Mouse (Mus musculus) Muller cell, postnatal 12 days (primary cell): ENCODE results near the gene Asna1.
A peak's percentile ranks its signal among the peaks of the same experiment; 100 is the strongest.

Experiments
- DNase-seq: peaks from one replicate; pipeline ENCODE4 v3.0.0-alpha.2; 2015; ENCODE audit errors: inconsistent ontology term

Asna1 gene

GRCm38 (mm10) chr8:85025098-85025932, at the start of gene Asna1:
Gene Asna1, minus strand, starts transcription at chr8:85025281.
- DNase-seq, result peak; percentile 89

DNA sequence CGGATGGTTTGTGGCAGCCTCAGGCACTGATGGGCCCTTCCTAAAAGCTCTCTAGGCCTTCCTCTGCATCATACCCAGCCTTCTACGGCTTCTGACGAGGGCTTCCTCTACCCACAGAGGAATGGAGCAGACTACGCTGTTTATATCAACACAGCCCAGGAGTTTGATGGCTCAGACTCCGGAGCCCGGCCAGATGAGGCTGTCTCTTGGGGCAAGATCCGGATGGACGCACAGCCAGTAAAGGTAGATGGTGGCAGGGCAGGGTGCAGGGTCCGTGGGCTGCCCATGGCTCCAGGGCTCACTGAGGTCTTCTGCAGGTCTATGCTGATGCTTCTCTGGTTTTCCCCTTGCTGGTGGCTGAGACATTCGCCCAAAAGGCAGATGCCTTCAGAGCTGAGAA, 49.5 kb upstream of the Asna1 start:
- no peak for DNase-seq

GRCm38 (mm10) chr8:85074167-85074566, 49.1 kb upstream of the Asna1 start:
- no peak for DNase-seq

DNA sequence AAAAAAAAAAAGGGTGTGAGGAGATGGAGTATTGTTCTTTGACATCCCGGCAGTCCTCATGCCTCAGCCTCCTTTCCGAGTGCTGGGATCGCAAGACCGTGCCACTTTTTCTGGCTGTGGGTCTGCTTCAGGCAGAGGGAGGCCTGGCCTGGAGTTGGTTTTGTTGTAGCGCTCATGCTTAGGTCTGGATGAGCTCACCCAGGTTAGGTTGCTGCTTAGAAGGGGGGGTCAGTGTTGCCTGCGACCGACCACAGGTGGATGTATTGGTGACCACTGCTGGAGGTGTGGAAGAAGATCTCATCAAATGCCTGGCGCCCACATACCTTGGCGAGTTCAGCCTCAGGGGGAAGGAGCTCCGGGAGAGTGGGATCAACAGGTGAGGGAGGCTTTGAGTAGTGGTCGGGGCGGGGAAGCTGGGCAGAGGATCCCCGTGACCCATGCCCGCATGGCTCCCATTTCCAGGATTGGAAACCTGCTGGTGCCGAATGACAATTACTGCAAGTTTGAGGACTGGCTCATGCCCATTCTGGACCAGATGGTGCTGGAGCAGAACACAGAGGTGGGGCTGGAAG, 48.0 kb upstream of the Asna1 start:
- DNase-seq, result no peak

DNA sequence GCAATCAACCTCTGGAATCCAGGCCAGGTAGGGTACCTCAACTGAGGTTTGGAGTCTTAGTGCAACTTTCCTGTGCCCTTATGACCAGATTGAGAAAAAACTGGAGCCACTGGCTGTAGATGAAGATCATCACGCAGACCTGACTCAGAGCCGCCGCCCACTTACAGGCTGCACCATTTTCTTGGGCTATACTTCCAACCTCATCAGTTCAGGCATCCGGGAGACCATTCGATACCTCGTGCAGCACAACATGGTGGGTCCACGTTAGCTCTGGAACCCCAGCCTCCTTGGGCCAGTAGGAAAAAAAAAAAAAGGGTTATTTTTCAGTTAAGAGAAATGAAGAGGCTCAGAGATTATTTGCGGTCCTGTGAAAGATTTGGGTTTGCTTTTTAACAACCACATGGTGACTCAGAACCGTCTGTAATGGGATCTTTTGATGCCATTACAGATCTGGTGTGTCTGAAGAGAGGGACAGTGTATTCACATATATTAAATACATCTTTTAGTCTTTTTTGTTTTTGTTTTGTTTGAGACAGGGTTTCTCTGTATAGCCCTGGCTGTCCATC, 47.4 kb upstream of the Asna1 start:
- no peak for DNase-seq

- peak; percentile 91 for DNase-seq
Observed at GRCm38 (mm10) chr8:85071514-85072281, 46.6 kb upstream of the Asna1 start, which contains the start of gene Dhps. Gene Dhps, plus strand, starts transcription at chr8:85071757.

- DNase-seq, result no peak
Observed at GRCm38 (mm10) chr8:85071041-85071440, 46.0 kb upstream of the Asna1 start.

DNA sequence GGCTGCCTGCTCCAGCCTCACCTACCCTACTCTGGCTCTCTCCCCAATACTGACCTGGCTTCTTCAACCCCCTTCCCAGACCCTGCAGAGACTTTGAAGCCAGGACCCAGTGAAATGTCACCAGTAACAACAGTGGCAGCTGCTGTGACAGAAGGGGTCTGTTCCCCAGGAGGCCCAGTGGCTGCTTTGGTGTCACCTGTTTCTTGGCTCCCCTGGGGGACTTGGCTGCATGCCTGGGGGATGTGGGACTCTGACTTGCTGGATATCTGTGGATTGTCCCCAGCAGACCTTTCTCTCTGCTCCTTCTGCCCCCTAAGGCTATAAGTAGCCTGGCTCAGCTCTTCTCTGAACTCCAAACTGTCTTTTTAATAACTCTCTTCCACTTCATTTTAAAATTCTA, 42.9 kb upstream of the Asna1 start, which contains the start of gene Gm5741:
Gene Gm5741 (minus strand): TSS at position 1 of the 400 bp plus-strand sequence.
- no peak for DNase-seq

GRCm38 (mm10) chr8:85067155-85067554, 42.1 kb upstream of the Asna1 start:
- no peak for DNase-seq

- no peak for DNase-seq
Observed at GRCm38 (mm10) chr8:85065213-85065612, 40.1 kb upstream of the Asna1 start.

GRCm38 (mm10) chr8:85062603-85063002, 37.5 kb upstream of the Asna1 start:
- no peak for DNase-seq

DNA sequence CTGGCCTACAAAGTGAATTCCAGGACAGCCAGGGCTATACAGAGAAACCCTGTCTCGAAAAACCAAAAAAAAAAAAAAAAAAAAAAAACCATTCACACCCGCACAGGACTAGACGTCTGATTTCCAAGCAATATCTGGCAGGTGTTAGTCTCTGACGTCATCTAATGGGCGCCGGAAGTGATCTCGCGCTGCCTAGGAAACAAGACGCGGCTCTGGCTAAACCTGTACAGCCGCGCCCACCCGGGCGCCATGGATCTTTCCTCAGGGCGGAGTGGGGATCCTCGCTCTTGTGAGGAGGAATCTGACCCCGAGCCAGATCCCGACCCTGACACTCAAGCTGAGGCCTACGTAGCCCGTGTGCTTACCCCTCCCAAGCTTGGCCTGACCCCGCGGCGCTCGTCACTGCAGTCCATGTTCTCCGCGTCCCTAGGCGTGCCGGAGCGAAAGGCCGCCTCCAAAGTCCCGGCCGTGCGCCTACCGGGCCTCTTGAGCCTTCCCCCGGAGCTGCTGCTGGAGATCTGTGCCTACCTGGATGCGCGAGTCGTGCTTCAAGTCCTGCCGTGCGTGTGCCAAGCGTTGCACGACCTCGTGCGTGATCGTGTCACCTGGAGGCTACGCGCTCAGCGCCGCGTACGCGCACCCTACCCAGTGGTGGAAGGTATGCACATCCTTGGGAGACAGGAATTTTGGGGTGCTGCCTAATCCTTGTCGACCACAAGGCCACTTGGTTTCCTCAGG, 35.0 kb upstream of the Asna1 start, which contains the start of gene Fbxw9:
Gene Fbxw9 (plus strand): TSS at position 177 of the 738 bp plus-strand sequence.
- DNase-seq, result peak; percentile 93

DNA sequence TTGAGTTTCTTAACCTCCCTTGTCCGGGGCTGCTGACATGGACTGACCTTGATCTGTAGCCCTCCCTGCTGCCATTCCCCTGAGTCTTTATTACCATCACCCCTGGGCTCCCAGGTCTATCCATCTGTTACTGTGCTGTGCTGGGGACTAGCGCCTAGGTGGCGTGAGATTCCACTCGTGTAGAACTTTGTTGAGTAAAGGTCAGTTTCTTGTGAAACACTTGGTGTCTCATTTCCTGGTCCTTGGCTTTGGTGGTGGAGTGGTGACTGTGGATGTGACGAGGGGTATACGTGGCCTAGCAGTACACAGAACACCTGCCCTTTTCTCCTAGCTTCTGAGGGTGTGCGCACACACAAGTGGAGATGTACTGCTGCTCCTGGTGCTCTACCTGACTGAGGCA, 32.3 kb upstream of the Asna1 start:
- DNase-seq, result no peak

GRCm38 (mm10) chr8:85043619-85044018, 18.5 kb upstream of the Asna1 start:
- DNase-seq, result no peak

DNA sequence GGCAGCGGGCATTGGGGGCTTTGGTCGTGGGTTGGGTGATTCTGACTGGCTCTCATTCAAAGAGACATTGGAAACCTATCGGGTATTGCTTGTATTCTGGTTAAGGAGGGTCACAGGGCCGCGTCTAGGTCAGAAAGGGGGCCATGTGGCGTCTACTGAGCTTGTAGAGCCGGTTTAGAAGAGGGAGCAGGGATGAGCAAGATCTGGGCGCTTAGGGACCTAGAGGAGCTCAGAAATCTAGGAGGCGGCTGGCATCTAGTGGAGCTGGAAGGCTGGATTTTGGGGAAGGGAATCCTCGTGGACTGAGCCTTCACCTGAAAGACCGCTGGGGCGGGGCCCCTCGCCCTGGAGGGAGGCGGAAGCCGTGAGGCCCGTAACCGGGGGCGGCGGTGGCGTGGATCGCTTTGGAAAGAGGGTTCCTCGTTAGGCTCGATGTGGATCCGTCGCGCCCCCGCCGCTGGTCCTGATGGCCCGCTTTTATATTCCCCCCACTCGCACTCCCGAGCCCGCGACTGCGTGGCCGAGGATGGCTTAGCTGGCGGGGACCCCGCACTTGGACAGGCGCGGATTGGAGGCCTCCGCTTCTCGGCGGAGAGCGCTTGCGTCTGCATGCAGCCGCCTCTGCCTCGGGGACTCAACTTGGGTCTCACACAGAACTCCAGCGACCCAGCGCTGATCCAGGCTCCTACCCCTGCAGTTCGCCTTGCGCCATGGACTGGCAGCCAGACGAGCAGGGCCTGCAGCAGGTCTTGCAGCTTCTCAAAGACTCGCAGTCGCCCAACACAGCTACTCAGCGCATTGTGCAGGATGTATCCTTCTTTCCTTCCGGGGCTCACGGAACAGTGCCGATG, 12.8 kb upstream of the Asna1 start:
- DNase-seq, result peak; percentile 48

DNA sequence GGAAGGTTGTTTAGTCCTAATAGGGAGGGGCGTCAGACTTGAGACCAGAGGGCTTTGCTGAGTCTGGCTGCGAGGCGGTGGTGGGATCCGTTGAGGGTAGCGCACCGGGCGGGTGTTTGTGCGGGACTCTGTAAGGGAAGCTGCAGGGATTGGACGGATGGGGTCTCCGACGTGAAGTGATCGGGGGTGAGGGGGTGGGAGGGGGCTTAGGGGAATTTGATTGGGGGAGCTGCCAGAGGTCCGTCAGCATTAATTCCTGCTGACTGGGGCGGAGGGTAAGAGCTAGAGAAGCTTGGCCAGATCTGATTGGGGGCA, 12.2 kb upstream of the Asna1 start:
- no peak for DNase-seq

DNA sequence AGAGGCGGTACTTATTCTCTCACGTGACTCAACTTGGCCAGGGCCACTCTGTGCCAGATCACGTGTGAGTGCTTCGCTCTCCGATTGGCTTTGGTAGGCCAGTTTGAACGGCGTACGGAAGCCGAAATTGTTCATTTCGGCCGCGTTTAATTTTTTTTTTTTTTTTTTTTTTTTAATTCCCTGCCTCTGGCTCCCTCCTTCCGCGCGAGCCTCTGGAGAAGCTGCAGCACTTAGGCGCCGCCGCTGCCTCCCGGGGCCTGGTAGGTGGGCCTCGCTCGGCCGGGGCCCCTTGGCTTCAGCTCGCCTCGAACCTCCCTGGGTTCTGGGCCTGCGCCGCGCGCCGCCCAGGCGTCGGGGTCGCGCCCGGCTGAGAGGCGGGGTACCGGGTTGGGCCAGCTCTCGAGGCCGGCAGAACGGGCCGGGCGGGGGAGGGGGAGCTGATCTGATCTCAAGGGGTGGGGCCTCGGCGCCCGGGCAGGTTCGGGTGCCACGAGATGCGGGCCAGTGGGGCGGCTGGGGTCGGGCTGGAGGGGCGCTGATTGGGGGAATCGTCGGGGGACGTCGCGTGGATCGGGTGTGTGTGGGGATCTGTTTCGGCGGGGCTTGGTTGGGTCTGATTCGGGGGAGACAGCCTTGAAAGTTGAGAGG, 11.8 kb upstream of the Asna1 start, which contains the start of gene Tnpo2:
Gene Tnpo2 (plus strand): TSS at position 198 of the 648 bp plus-strand sequence.
- peak; percentile 98 for DNase-seq

GRCm38 (mm10) chr8:85036381-85036717, 11.3 kb upstream of the Asna1 start:
- no peak for DNase-seq

GRCm38 (mm10) chr8:85035728-85036310, 10.7 kb upstream of the Asna1 start:
- no peak for DNase-seq
